Mouse (Mus musculus): ENCODE results near the gene Toe1.
"Not testable (repeated sequence)": the region's sequence is repeated elsewhere in the genome, so short reads cannot be mapped to it uniquely, and the experiment has no call there.

The Toe1 gene

DNA sequence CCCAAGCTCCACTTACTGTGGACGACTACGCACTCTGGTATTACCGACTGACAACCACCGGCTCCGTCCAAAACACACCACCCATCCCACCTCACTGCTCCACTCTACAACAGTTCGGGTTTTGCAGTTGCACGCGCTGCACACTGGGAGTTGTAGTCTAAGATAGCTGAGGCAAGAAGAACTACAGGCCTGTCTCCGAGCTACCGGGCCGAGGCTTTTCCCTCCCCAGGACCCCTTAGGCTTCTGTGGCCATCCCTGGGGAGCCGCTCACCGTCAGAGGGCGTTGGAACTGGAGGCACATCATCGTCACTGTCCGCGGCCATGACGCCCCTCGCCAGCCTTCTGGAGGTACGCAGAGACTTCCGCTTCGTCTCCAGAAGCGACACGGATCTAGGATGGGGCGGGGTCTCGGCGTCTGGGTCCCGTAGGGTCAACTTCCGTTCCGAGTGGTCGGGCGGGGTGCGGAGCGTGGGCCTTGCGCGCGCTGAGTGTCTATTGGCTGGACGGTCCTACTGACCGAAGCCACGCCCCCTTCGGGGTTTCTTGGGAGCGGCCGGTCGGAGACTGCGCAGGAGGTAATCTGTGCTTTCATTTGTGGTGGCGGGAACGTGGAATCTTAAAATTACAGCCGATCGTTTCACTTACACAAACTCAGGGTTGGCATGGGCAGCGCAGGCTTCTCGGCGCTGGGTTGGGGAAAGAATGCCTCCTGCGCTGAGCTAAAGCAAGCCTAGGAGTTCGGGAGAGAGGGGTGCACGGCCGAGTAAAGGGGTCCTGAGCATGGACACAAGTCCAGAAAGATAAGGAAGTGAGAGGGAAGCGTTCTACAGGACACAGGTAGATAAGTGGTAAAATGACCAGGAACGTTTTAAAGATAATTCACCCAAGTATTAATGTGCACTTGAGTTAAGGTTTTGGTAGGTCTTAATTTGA, at the start of gene Toe1, which contains the start of gene Mutyh:
TSS of gene Toe1 (minus strand) at position 444 of the 933 bp plus-strand sequence.
TSS of gene Mutyh (plus strand) at position 527 of the 933 bp plus-strand sequence.
- peak; percentile 94 for DNase-seq (ENCODE audit: low read depth)

DNA sequence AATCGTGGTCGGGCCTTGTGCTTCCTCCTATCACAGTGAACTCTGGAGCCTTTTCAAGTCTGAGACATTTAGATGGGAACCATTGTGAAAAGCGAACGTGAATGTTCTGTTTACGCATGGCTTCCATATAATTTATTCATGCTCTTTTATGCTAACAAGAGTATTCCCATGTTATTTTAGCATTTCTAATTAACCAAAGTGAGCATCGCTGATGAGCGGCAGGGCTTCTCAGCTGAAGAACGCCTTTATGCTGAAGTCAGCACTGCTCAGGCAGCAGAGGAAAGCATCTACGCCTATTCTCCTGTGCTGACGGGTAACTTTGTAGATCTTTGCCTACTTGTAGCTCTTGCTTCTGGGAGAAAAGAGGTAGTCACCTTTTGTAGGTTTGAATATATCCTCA, 49.8 kb upstream of the Toe1 start:
- DNase-seq (ENCODE audit: low read depth), result no peak

DNA sequence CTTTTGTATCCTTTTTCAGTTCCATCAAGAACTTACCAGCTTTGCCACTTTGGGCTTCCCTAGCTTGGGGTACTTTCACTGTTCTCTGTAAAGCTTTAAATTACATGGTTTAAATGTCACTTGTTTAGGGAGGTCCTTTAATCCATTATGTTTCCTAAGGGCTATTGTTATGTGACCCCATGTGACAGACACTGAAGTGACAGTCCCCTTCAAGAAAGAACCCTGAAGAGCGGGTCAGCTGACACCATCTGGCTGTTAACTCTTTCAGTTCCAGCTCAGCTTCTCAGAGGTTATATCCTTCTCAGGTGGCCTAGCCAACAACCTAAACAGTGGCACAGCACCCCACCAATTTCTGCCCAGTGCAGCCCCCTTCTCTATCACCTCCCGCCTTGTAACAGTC, 46.8 kb upstream of the Toe1 start:
- no peak for DNase-seq (ENCODE audit: low read depth)

DNA sequence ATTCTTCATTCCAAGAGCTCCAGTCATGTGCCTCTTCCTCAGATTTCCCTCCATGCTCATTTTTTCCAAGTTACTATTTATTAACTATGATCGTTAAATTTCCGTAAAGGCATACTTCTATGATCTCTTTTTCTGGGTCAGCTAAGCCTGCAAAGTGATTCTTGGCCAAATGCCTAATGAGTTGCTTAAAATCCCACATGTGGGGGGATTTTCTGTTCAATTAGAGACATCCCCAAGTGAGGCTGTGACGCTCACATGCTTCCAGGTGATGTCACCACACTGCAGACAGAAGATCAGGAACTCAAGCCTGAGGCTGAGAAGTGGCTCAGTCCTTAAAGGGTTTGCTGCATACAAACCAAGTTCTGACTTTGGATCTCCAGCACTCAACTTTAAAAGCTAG, 42.5 kb upstream of the Toe1 start:
- DNase-seq (ENCODE audit: low read depth), result no peak

DNA sequence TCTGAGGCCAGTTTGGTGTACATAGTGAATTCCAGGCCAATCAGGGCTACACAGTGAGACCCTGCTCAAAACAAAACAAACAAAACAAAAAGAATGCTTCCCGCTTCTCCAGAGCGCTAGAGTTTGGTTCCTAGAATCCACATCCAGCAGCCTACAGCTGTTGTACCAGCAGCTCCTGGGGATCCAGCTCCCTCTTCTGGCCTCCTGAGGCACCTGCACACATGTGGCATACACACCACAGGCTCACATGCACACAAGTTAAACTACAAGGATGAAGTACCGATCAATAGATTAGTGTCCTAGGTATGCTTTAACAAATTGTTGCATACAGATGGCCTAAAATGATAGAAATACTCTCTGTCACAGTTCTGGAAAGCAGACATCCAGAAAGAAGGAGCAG, 36.9 kb upstream of the Toe1 start:
- DNase-seq (ENCODE audit: low read depth), result no peak

DNA sequence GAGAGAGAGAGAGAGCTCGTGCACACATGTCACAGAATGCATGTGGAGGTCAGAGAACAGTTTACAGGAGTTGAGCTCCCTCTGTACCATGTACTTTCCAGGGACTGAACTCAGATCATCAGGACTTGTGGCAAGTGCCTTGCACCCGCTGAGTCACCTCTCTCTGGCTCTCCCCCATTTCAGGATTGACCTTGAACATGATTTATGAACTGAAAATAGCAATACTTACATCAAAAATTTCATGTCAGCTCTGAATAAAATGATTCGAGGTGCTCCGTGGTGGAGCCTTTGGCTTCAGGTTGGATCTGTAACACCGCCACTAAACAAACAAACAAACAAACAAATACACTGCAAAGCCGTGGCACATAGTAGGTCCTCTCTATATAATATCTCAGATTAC, 33.4 kb upstream of the Toe1 start:
- DNase-seq (ENCODE audit: low read depth), result no peak

DNA sequence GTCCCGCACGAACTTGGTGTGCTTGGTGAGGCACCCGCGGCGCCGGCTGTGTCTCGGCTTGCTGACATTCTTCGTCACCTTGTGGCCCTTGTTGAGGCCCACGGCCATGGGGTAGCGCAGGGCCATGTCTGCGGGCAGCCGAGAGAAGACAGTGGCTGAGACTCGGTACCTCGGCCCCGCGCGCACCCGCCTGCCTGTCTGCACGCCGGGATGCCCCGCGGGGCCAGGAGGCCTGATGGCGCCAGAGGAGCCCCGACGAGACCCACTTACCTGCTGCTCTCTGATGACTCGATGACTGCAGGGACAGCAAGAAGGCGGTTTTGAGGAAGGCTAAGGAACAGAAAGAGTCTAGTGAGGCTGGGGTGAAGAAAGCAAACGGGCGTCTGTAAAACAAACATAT, 32.7 kb upstream of the Toe1 start:
- DNase-seq (ENCODE audit: low read depth), result not testable (repeated sequence)

DNA sequence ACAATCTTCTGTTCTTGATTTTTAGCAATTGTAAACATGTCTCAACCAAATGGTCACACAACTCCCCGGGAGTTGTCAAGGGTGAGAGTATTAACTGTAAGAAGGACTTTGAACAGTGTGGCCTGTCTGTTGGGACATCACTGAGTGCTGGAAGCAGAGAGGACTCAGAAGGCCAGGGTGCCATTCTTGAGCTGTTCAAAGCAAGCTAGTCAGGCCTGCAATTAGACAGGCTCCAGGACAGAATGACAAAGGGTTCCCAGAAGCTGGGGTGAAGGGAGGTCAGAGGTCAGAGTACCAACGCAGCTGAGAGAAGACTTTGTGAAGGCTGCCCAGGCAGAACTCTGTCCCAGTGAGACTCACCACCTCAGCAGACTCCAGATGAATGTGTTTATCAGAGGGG, 31.6 kb upstream of the Toe1 start:
- DNase-seq (ENCODE audit: low read depth), result no peak

DNA sequence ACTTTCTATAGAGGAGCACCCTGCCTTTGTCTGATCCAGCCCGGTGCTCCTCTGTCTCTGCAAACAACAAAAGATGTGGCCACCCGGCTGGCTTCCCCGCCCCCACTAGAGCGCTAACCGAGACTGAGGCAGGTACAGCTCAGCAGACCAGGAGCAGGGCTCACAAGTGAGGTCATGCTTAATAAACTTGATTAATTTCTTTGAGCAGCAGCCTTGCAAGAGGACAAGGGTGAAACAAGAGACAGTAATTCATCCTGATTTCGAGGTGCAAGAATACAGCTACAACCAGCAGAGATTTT, 22.6 kb upstream of the Toe1 start:
- no peak for DNase-seq (ENCODE audit: low read depth)

DNA sequence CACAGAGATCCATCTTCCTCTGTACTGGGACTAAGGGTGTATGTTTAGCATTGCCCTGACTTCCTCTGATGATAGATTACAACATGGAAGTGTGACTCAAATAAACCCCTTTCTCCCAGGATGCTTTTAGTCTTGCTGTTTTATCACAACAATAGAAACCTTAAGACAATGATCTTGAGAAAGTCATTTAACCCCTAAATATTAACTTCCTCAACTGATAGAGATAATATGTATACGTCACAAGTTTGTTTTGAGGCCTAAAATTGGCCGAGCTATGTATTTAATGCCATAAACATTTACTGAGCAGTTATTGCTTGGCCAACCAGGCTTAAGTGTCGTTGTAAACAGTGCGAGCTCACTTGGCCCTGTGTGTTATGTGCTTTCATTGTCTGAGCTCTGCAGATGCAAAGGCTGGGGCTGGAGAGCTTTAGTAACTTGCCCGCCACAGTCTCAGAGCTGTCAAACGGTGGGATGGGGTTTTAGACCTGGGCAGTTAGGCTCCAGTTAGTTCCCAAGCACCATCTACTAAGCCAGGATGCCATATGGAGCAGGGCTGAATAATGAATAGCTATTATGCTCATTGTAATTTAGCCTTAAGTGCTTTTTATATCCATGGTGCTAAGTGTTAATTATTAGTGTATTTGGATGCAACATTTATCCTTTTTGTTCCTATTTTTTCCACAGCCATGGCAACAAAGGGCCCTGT, 22.1 kb upstream of the Toe1 start:
- DNase-seq (ENCODE audit: low read depth), result no peak

DNA sequence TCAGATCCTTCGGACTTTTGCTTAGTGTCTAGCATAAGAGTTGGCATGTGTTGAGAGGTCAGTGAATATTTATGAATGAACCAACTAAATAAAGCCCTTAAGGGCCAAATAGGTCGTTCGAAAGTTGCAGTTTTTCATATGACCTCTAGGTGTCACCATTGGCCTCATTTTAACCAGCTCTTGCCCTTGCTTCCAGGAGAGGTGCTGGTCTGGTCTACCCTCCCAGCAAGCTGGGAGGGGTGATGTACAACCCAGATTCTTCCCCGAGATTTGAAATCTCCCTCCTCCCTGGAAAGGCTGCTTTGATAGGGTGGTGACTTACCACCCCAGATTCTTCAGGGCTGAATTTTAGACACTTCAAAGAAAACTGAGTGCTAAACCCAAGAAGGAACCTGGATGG, 20.4 kb upstream of the Toe1 start:
- DNase-seq (ENCODE audit: low read depth), result peak; percentile 86

DNA sequence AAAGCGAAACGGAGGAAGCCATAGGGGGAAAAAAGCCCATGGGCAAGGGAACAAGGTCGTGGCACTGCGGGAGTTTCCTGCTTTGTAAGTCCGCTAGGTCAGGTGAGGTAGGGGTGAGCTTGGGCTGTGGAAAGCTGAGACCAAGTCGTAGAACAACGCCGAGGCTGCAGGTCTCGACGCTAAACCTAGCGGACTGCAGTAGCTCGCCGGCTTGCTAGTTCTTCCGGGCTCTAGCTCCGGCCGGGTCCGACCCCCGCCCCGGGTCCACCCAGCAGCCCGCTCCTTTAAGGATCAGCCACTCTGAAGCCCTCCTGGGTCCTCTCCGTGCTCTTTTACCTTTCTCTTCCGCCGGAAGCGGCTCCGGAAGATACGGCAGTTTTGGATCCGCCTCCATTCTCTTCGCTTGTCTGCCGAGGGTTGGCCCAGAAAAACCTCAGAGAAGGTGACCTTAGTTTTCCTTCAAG, 17.1 kb upstream of the Toe1 start:
- DNase-seq (ENCODE audit: low read depth), result peak; percentile 81

DNA sequence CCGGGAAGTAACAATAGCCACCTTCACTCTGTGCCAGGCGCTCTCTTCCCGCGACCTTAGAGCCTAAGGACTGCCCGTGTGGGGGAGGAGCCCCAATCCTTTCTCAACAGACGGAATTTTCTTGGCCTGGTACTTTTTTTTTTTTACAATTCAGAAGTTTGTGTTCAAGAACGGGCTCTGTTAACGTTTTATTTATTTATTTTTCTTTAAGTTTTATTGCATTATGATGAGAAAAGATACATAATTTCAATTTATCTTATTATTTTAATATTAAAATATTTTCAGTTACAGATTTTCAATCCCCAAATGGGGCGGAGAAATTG, 14.2 kb upstream of the Toe1 start, which contains the start of gene Hpdl:
TSS of gene Hpdl (minus strand) at position 14 of the 323 bp plus-strand sequence.
- DNase-seq (ENCODE audit: low read depth), result no peak

DNA sequence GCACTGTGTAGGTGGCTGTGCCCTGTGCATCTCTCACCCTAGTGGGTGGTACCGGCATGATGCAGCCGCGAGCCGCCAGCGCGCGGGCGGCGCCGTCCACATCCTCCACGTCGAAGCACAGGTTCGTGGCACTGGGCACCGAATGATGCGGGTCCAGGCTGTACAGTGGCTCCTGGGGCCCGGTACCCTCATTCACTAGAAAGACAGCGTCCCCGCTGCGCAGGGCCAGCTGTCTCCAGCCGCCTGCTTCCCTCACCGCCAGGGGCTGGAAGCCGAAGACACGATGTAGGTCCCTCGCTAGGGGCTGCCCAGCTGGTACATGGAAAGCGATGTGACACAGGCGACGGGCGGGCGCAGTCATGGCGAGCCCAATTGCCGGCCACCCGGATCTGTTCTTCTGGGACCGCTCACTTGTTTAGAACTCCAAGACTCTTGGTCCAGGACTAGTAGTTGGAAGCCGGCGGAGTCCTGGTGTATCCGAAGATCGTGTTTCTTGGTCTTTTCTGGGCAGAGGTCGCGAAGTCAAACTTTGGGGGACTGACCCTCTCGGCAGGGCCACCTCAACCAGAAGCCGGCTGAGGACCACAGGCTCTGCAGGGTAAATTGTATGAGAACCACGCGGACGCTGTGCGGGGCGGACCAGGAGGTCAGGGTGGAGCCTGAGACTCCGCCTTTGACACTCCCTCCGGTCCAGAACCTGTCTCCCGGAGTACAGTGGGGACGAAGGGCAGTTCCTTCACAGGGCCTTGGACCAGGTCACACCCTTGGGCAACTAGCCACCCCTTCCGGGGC, 13.7 kb upstream of the Toe1 start:
- peak; percentile 64 for DNase-seq (ENCODE audit: low read depth)

DNA sequence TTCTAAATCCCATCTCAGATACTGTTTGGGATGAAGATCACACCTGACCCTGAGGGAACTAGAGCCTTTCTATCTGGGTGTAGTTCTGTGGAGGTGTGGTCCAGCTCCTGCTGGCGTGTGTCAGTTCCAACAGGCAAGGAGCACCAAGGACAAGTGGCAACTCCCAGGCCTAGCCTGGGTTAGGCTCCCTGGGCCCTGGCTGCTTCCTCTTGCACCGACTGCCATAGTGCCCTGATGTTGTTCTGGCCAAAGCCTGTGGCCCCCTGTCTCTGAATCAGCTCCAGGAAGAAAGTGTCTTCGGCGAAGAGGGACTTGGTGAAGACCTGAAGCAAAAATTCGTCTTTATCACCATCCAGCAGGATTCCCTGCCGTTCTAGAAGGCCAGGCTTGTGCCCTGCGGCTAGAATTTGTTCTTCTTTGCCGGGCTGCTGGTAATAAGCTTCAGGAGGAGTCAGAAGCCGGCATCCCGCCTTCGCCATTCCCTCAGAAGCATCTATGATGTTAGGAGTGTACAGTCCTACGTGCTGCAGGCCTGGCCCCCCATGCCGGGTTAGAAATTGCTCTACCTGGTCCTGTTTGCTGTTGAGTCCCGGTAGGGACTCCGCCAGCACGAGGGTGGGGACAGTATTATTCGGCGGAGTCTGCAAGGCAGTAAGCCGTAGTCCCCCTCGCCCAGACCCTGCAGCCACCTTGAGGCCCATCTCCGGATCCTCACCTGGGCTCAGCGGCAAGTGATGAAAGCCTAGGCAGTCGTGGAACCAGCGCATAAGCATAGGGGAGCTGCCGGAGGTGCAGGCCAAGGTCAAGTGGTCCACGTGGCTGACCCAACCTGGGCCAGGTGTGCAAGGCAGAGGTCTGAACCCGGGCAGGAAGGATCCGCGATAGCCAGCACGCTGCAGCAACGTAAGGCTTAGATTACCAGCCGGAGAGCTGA, 12.8 kb upstream of the Toe1 start:
- DNase-seq (ENCODE audit: low read depth), result no peak

DNA sequence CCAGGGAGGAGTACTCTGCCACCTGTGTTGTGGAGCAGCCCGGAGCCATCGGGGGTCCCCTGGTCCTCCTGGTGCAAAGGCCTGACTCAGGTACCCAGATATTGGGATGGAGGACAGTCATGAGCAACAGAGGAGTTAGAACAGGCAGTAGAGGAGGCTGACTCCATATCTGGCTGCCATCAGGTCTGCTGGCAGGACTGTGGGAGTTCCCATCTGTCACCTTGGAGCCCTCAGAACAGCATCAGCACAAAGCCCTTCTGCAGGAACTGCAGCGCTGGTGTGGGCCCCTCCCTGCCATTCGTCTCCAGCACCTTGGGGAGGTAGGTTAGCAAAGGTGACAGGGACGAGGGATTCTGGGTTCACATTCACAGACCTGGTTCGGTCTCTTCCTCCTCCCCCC, 10.0 kb upstream of the Toe1 start:
- no peak for DNase-seq (ENCODE audit: low read depth)

DNA sequence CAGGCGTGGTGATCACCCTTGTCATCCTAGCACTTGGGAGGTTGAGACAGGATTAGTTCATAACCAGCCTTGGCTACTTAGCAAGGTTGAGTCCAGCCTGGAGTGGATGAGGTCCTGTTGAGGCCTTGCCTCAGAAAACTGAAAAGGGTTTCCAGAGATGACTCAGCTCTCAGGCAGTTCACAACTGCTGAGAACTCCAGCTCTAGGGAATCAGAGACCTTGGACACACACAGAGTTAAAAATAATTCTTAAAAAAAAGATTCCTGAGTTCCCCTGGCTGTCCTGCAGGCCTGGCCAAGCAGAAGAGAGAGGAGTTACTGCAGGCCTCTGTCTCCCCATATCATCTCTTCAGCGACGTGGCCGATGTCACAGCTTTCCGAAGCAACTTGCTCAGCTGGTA, 7.8 kb upstream of the Toe1 start:
- DNase-seq (ENCODE audit: low read depth), result no peak

DNA sequence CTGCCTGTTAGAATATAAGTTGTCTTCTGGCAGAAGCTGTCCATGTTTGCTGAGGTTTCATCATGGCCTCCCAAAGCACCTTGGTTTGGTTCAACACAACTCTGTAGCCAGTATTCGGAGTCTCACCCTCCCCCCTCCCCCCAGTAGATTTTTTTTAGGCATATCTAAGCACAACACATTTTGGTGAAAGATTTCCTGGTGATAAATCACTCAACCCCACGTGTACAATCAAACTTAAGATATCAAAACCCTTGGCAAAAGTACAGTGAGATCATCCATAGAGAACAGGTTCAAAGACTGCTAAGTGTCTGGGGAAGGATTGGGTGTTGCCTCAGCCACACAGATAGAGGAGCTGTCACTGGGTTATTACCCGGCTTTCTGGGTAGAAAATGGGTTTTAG, 3.6 kb upstream of the Toe1 start:
- no peak for DNase-seq (ENCODE audit: low read depth)

DNA sequence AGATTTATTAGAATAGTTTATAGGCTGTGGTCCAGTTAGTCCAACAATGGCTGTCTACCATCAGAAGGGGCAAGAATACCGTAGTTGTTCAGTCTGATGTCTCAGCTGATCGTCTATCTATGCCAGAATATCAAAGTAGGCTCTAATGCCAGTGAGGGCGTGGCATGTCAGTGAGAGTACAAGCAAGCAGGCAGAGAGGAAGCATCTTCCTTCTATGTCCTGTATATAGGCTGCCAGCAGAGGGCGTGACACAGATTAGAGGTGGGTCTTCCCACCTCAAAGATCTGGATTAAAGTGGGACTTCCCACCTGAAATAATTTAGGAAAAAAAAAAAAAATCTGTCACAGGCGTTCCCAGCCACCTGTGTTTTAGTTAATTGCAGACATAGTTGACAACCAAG, 7.5 kb downstream of the Toe1 start:
- peak; percentile 56 for DNase-seq (ENCODE audit: low read depth)

DNA sequence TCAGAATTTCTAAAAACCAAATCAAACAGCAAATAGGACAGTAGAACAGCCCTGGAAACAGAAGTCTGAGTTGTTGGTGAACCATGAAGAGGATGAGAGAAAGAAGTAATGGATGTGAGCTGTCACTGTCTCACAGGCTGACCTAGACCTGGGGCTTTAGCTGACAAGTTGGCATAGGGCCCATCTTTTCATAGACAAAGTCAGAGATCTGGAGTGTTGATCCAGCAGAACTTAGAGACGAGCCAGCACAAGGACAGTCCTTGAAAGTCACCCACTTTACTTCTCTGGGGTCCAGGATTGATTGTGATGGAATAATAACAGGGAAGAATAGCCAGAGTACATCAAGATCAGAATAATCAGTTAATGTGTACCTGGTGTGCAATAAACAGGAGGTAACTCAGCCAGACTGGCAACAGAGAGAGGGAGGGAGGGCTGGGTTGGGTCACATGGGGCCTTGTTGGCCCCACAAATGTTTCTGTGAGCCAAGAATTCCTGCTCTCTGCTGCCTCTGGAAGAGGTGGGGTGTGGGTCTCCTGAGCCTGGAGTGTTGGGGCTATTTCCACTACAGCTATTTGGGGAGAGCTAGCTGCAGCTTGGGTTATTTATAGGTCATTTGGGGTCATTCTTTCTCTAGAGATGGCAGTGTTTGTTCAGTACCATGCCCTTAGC, 10.9 kb downstream of the Toe1 start:
- DNase-seq (ENCODE audit: low read depth), result no peak

DNA sequence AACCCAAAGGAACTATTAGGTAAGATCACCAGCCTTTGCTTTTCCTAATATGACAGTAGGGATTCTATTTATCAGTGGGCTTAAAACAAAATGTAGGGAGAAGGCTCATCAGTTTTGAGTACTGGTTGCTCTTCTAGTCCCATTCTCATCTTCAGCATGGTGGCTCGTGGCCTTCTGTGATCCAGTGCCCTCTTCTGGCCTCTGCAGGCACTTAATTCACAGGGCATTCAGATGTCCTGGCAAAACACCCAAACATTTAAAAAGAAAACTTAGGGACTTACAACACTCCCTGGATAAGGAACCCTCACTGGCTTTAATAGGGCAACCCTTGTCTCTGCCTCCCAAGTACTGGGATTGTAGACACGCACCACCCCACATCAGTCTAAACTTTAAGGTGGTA, 13.2 kb downstream of the Toe1 start:
- DNase-seq (ENCODE audit: low read depth), result no peak

Measured in naive thymus-derived CD4-positive, alpha-beta T cell, adult 2 months (primary cell).